Comparison of ENCODE assay signal across 8 mouse cellular contexts in genomic region chr7:3707027-3707426, GRCm38 (mm10). TPM values are rescaled to one million over a fixed set of nuclear protein-coding genes. Genes with fewer than 3 reads are reported as not detected.
DNase-seq lines count a peak whose midpoint lies in the region; ATAC-seq lines count a peak whose summit lies in the region.

No protein-coding gene starts in this region.

- peaks cover 33% of the 10 kb centered on the region for H3K36me3 ChIP-seq in kidney, embryonic 15.5 days
- H3K36me3 ChIP-seq in hindbrain, embryonic 13.5 days = peaks cover 21% of the 10 kb centered on the region

- 0 out of 2 replicates have a peak overlapping the region, but pooled peaks have one; percentile 81 for H3K4me3 ChIP-seq in kidney, embryonic 15.5 days (replicated peaks)
- peak overlapping the region; percentile 67; the same call in 1 of the 2 replicates for H3K4me3 ChIP-seq in hindbrain, embryonic 13.5 days

- no peak overlapping the region for H3K9ac ChIP-seq in kidney, embryonic 15.5 days
- peak overlapping the region; percentile 82; the same call in 1 of the 2 replicates for H3K9ac ChIP-seq in hindbrain, embryonic 13.5 days

- H3K27ac ChIP-seq in kidney, embryonic 15.5 days = peak overlapping the region; percentile 19; the same call in 1 of the 2 replicates
- no peak overlapping the region for H3K27ac ChIP-seq in hindbrain, embryonic 13.5 days

- peak overlapping the region; percentile 82; the same call in 1 of the 2 replicates for H3K4me2 ChIP-seq in kidney, embryonic 15.5 days
- peak overlapping the region; percentile 84; the same call in 1 of the 2 replicates for H3K4me2 ChIP-seq in hindbrain, embryonic 13.5 days

- no peak for DNase-seq in kidney, postnatal 10 days
- DNase-seq in MEL-GATA-1-ER (ENCODE audit: extremely low read depth, low read depth) = peak; percentile 98
- peak; percentile 58 to 67 for DNase-seq in monocyte, adult 2 months (ENCODE audit: low read depth in 1 of 2, low spot score in 2 of 2)
- DNase-seq in gastrocnemius, postnatal 25 days = no peak
- DNase-seq in spleen, adult 18-20 months = no peak
- no peak for DNase-seq in kidney, adult 18-20 months

- no peaks in the 10 kb centered on the region for H3K27me3 ChIP-seq in kidney, embryonic 15.5 days
- H3K27me3 ChIP-seq in hindbrain, embryonic 13.5 days = no peaks in the 10 kb centered on the region

- peaks cover 20% of the 10 kb centered on the region for H3K4me1 ChIP-seq in kidney, embryonic 15.5 days
- peaks cover 22% of the 10 kb centered on the region for H3K4me1 ChIP-seq in hindbrain, embryonic 13.5 days (replicated peaks)

- ATAC-seq in kidney, embryonic 15.5 days (replicated peaks; ENCODE audit: low FRiP score) = no peak
- no peak for ATAC-seq in hindbrain, embryonic 13.5 days (ENCODE audit: low FRiP score)

- 60% methylated on average over 4 of the region's 4 CpGs for WGBS in kidney, embryonic 15.5 days
- WGBS in hindbrain, embryonic 13.5 days = 71% methylated on average over 4 of the region's 4 CpGs

- H3K9me3 ChIP-seq in kidney, embryonic 15.5 days (replicated peaks) = no peaks in the 10 kb centered on the region
- no peaks in the 10 kb centered on the region for H3K9me3 ChIP-seq in hindbrain, embryonic 13.5 days

RNA-seq across cellular contexts. Expression of gene Rps9, which starts 3.2 kb away (rescaled TPM):
- 1,518 and 1,652 TPM in 2 replicates for polyA plus RNA-seq in kidney, embryonic 15.5 days (2015; fragmentation: Nextera tagmentation; extraction: Ambion mirVana)
- polyA plus RNA-seq in hindbrain, embryonic 13.5 days (2015; fragmentation: Nextera tagmentation; extraction: Ambion mirVana) = 948 and 980 TPM in 2 replicates
- 100 to 1,000 TPM; 374 to 415 TPM for total RNA-seq in gastrocnemius, postnatal 25 days (2021)

RNA-seq across cellular contexts. Expression of gene Pirb, which starts 13.2 kb away (rescaled TPM):
- 0.68 and 1.1 TPM in 2 replicates for polyA plus RNA-seq in kidney, embryonic 15.5 days (2015; fragmentation: Nextera tagmentation; extraction: Ambion mirVana)
- polyA plus RNA-seq in hindbrain, embryonic 13.5 days (2015; fragmentation: Nextera tagmentation; extraction: Ambion mirVana) = 0.25 and 0.32 TPM in 2 replicates
- total RNA-seq in gastrocnemius, postnatal 25 days (2021) = 1 to 10 TPM in 1 of 2 experiments, under 1 TPM in 1; 0.67 to 1.0 TPM

RNA-seq across cellular contexts. Expression of gene Mboat7, which starts 13.7 kb away (rescaled TPM):
- polyA plus RNA-seq in kidney, embryonic 15.5 days (2015; fragmentation: Nextera tagmentation; extraction: Ambion mirVana) = 56.9 and 59.6 TPM in 2 replicates
- polyA plus RNA-seq in hindbrain, embryonic 13.5 days (2015; fragmentation: Nextera tagmentation; extraction: Ambion mirVana) = 64.3 and 69.0 TPM in 2 replicates
- 10 to 100 TPM in 1 of 2 experiments, 1 to 10 TPM in 1; 8.1 to 11.2 TPM for total RNA-seq in gastrocnemius, postnatal 25 days (2021)

RNA-seq across cellular contexts. Expression of gene Tsen34, which starts 14.4 kb away (rescaled TPM):
- polyA plus RNA-seq in kidney, embryonic 15.5 days (2015; fragmentation: Nextera tagmentation; extraction: Ambion mirVana) = 274 and 286 TPM in 2 replicates
- polyA plus RNA-seq in hindbrain, embryonic 13.5 days (2015; fragmentation: Nextera tagmentation; extraction: Ambion mirVana) = 233 and 242 TPM in 2 replicates
- total RNA-seq in gastrocnemius, postnatal 25 days (2021) = 10 to 100 TPM; 28.2 to 28.4 TPM

RNA-seq across cellular contexts. Expression of gene Tmc4, which starts 29.7 kb away (rescaled TPM):
- 20.4 and 23.9 TPM in 2 replicates for polyA plus RNA-seq in kidney, embryonic 15.5 days (2015; fragmentation: Nextera tagmentation; extraction: Ambion mirVana)
- 4.7 and 5.8 TPM in 2 replicates for polyA plus RNA-seq in hindbrain, embryonic 13.5 days (2015; fragmentation: Nextera tagmentation; extraction: Ambion mirVana)
- under 1 TPM; 0.70 to 0.87 TPM for total RNA-seq in gastrocnemius, postnatal 25 days (2021)

Comparison
In these comparisons a context has a peak if more than half of its experiments do, and no peak if none do; other contexts are left out.
1. DNase-seq: peak in MEL-GATA-1-ER (single experiment) and monocyte, adult 2 months (2 of 2); none in kidney, postnatal 10 days (single experiment), gastrocnemius, postnatal 25 days (single experiment), spleen, adult 18-20 months (0 of 2) and kidney, adult 18-20 months (single experiment).